Mouse (Mus musculus): ENCODE measurements around the gene Gba. TPM values are rescaled to one million over a fixed set of nuclear protein-coding genes. Genes with fewer than 3 reads are reported as not detected.
"Not testable (repeated sequence)": the region's sequence is repeated elsewhere in the genome, so short reads cannot be mapped to it uniquely, and the experiment has no call there.

The Gba gene
- polyA plus RNA-seq, 1 experiment from 2014 or later = 32.7 TPM

DNA sequence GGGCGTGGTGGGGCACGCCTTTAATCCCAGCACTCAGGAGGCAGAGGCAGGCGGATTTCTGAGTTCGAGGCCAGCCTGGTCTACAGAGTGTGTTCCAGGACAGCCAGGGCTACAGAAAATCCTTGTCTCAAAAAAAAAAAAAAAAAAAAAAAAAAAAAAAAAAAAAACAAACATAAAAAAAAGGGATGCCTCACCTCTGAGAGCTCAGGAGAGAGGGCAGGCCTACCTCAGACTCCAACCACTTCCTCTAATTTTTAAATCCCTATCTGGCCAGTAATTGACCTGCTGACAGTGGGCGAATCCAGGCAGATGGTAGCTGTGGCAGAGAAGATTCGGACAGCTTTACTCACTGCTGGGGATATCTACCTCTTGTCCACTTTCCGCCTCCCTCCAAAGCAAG lies 13.7 kb downstream of the Gba start:
- ATAC-seq (ENCODE audit: extremely low read depth, insufficient number of reproducible peaks, low FRiP score, low TSS enrichment) = not testable (repeated sequence)

DNA sequence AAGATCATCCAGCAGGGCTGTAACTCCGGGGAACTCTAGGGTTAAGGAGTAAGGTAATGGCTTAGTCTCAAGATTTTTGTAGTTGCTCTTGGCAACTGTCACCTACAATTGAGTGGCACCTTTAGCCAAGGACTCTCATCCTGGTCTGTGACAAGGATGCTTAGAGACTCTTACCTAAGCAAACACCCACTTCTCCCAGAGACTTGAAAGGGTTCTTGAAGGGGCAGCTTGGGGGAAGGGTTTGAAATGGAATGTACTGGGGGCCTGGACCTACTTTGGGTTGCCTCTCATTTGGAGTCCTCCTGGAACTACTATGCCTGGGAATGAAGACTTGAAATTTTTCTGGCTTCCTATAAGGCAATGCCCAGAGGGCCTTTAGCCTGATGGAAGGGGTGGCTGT lies 15.5 kb downstream of the Gba start:
- ATAC-seq (ENCODE audit: extremely low read depth, insufficient number of reproducible peaks, low FRiP score, low TSS enrichment) = no peak
- H3K27me3 ChIP-seq (replicated peaks) = no peaks in the 10 kb centered on the region
- no peak overlapping the region for H3K9ac ChIP-seq
- peaks cover 28% of the 10 kb centered on the region for H3K4me1 ChIP-seq
- no peak overlapping the region for H3K4me3 ChIP-seq
- WGBS = 80% methylated on average over 1 of the region's 1 CpGs
- no peaks in the 10 kb centered on the region for H3K9me3 ChIP-seq
- H3K36me3 ChIP-seq = peaks cover 4% of the 10 kb centered on the region; the same call in 1 of the 2 replicates
- no peak overlapping the region for H3K4me2 ChIP-seq
- no peak overlapping the region for H3K27ac ChIP-seq (replicated peaks)

More for the DNA sequence above, 13.7 kb downstream of the Gba start:
- not testable (repeated sequence) for H3K4me3 ChIP-seq; H3K27ac ChIP-seq (replicated peaks); H3K27me3 ChIP-seq (replicated peaks); H3K36me3 ChIP-seq; H3K9ac ChIP-seq; H3K9me3 ChIP-seq; H3K4me2 ChIP-seq
- 60% methylated on average over 7 of the region's 7 CpGs for WGBS
- H3K4me1 ChIP-seq = peaks cover 39% of the 10 kb centered on the region

DNA sequence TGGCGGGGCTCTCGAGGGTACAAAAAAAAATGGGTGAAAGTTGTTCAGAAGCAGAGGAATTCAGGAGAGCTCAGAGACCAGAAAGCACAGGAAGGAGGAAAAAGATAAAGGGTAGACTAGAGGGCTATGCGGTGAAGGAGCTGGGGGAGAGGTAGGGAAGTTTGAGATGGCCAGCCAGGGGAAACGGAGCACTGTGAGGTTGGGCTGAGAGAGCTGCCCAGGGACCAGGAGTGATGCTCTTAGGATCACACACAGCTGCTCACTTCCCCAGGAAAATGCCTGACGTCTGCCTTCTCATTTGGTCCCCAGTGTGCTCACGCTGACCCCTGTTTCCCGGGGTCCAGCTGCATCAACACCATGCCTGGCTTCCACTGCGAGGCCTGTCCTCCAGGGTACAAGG lies 16.8 kb downstream of the Gba start:
- peak overlapping the region; percentile 48 for H3K27ac ChIP-seq (replicated peaks)
- no peak overlapping the region for H3K9ac ChIP-seq
- H3K27me3 ChIP-seq (replicated peaks) = 0 out of 2 replicates have a peak, but pooled peaks cover 3% of the 10 kb centered on the region
- 26% methylated on average over 8 of the region's 8 CpGs for WGBS
- peaks cover 26% of the 10 kb centered on the region for H3K4me1 ChIP-seq
- H3K4me2 ChIP-seq = no peak overlapping the region
- no peak for ATAC-seq (ENCODE audit: extremely low read depth, insufficient number of reproducible peaks, low FRiP score, low TSS enrichment)
- H3K36me3 ChIP-seq = peaks cover 7% of the 10 kb centered on the region; the same call in 1 of the 2 replicates
- no peak overlapping the region for H3K4me3 ChIP-seq
- no peaks in the 10 kb centered on the region for H3K9me3 ChIP-seq

DNA sequence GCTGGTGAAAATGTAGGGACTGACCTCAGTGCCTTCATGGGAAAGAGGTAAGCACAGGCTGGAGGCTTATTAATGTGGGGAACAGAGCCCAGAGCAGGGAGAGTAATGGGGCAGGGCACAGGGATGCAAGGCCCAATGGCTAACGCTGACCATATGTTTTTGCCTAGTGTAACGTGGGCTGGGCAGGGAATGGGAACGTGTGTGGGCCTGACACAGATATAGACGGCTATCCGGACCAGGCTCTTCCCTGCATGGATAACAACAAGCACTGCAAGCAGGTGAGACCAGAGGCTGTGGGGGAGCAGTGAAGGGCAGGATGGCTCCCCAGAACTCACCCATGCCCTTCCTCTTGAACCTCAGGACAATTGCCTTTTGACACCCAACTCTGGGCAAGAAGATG lies 18.4 kb downstream of the Gba start:
- Histone ChIP-seq H3K4me2 (no peak overlapping the region), H3K4me1 (peaks cover 11% of the 10 kb centered on the region), H3K9ac (no peak overlapping the region), H3K4me3 (no peak overlapping the region), H3K27ac (replicated peaks) (no peak overlapping the region), H3K36me3 (peaks cover 11% of the 10 kb centered on the region; the same call in 1 of the 2 replicates), H3K9me3 (no peaks in the 10 kb centered on the region), H3K27me3 (replicated peaks) (peaks cover 19% of the 10 kb centered on the region)
- no peak for ATAC-seq (ENCODE audit: extremely low read depth, insufficient number of reproducible peaks, low FRiP score, low TSS enrichment)
- 66% methylated on average over 5 of the region's 5 CpGs for WGBS

DNA sequence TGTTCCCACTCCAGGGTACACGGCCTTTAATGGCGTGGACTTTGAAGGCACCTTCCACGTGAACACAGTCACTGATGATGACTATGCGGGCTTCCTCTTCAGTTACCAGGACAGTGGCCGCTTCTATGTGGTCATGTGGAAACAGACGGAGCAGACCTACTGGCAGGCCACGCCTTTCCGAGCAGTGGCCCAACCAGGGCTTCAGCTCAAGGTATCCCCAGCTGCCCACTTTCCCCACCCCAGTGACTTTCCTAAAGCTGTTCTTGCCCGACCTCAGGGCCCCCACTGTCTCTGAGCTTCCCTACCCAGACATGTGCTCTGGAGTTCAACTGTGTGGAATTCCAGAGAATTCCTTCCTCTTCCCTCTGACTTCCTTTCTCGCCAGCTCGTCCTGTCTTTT lies 22.1 kb downstream of the Gba start:
- no peak overlapping the region for H3K4me3 ChIP-seq
- no peak overlapping the region for H3K9ac ChIP-seq
- peaks cover 41% of the 10 kb centered on the region for H3K27me3 ChIP-seq (replicated peaks)
- peaks cover 25% of the 10 kb centered on the region for H3K4me1 ChIP-seq
- H3K27ac ChIP-seq (replicated peaks) = no peak overlapping the region
- no peaks in the 10 kb centered on the region for H3K9me3 ChIP-seq
- ATAC-seq (ENCODE audit: extremely low read depth, insufficient number of reproducible peaks, low FRiP score, low TSS enrichment) = no peak
- H3K36me3 ChIP-seq = peaks cover 11% of the 10 kb centered on the region; the same call in 1 of the 2 replicates
- WGBS = 71% methylated on average over 11 of the region's 11 CpGs
- H3K4me2 ChIP-seq = no peak overlapping the region

DNA sequence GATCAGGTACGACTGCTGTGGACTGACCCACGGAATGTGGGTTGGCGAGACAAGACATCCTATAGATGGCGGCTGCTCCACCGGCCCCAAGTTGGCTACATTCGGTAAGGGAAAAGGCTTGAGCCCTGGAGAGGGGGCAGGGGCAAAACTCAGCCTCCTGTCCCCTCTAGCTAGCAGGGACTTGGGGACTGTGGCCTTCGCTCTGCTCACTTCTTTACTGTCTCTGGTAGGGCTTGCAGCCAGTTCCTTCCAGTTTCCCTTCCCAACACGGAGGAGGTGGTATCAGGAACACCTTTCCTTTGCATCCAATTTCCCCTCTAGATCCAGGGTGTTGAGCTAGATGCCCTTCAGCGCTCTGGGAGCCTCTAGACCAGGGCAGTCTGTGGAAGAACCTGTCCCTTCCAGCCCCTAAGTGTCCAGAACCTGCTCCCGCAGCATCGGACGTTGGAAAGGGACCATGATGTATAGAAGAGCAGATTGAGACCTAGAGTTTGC lies 22.6 kb downstream of the Gba start:
- no peak overlapping the region for H3K4me3 ChIP-seq
- H3K9ac ChIP-seq = no peak overlapping the region
- no peaks in the 10 kb centered on the region for H3K9me3 ChIP-seq
- peaks cover 47% of the 10 kb centered on the region for H3K27me3 ChIP-seq (replicated peaks)
- peaks cover 22% of the 10 kb centered on the region for H3K4me1 ChIP-seq
- no peak overlapping the region for H3K27ac ChIP-seq (replicated peaks)
- H3K4me2 ChIP-seq = no peak overlapping the region
- peaks cover 11% of the 10 kb centered on the region; the same call in 1 of the 2 replicates for H3K36me3 ChIP-seq
- WGBS = 64% methylated on average over 12 of the region's 12 CpGs
- ATAC-seq (ENCODE audit: extremely low read depth, insufficient number of reproducible peaks, low FRiP score, low TSS enrichment) = no peak

DNA sequence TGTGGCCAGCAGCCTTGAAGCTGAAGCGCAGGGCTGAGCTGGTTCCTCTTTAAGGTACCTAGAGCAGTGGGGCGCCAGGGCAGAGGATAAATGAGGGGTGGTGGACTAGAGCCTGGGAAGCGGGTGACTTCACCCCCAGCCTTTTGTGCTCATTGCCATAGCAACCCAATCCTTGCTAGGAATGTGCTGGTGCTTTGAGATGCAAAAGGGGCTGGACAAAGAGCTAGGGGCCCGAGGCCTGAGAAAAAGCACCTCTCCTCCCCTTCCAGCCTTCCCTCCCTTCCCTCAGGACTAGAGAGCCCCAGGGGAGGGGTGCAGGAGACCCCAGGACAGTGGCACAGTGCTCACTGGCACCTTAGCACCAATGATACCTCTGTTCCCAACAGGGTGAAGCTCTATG lies 23.2 kb downstream of the Gba start:
- H3K27me3 ChIP-seq (replicated peaks) = peaks cover 52% of the 10 kb centered on the region
- H3K9ac ChIP-seq = peak overlapping the region; percentile 76; the same call in 1 of the 2 replicates
- H3K4me1 ChIP-seq = peaks cover 22% of the 10 kb centered on the region
- no peak overlapping the region for H3K27ac ChIP-seq (replicated peaks)
- no peaks in the 10 kb centered on the region for H3K9me3 ChIP-seq
- 65% methylated on average over 4 of the region's 4 CpGs for WGBS
- peaks cover 11% of the 10 kb centered on the region; the same call in 1 of the 2 replicates for H3K36me3 ChIP-seq
- H3K4me2 ChIP-seq = peak overlapping the region; percentile 78; the same call in 1 of the 2 replicates
- no peak for ATAC-seq (ENCODE audit: extremely low read depth, insufficient number of reproducible peaks, low FRiP score, low TSS enrichment)
- no peak overlapping the region for H3K4me3 ChIP-seq

DNA sequence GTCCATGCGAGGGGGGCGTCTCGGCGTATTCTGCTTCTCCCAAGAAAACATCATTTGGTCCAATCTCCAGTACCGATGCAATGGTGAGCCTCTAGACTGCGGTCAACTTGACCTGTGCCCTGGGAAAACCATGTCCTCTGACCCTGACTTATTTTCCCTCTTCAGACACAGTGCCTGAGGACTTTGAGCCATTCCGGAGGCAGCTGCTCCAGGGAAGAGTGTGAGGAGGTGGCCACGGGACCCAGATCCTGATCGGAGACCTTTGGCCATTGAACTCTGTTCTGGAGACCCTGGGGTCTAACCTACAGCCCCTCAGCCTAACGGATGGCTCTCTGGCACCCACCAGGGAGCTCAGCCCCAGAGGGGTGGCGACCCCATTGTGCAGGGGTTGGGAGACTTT lies 23.6 kb downstream of the Gba start:
- Histone ChIP-seq H3K4me1 (peaks cover 22% of the 10 kb centered on the region), H3K9ac (peak overlapping the region; percentile 76), H3K27ac (replicated peaks) (no peak overlapping the region; the same call in 1 of the 2 replicates), H3K27me3 (replicated peaks) (peaks cover 56% of the 10 kb centered on the region), H3K9me3 (no peaks in the 10 kb centered on the region), H3K36me3 (peaks cover 11% of the 10 kb centered on the region; the same call in 1 of the 2 replicates), H3K4me3 (peak overlapping the region; percentile 57), H3K4me2 (peak overlapping the region; percentile 78)
- no peak for ATAC-seq (ENCODE audit: extremely low read depth, insufficient number of reproducible peaks, low FRiP score, low TSS enrichment)
- 45% methylated on average over 11 of the region's 11 CpGs for WGBS

DNA sequence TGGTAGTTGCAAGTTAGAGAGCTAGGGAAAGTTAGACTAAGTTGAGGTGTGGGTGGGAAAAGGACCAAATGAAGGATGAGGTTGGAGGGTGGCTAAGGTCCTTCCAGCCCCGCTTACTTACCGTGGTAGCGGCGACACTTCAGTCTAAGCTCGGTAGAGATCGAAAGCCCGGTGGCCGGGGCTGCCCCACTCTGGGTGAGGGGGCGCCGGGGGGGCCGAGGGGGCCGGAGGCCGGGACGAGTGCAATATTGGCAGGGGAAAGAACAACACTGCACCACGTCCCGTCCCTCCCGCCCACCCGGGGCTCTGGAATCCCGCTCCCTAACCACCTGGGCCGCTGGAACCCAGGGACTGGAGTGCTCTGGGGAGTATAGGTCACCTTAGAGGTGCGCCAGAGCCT lies 24.2 kb downstream of the Gba start, which contains the start of gene Mtx1:
Gene Mtx1 (minus strand): TSS at position 189 of the 400 bp plus-strand sequence.
- peaks cover 61% of the 10 kb centered on the region for H3K27me3 ChIP-seq (replicated peaks)
- peak within 1 kb of the TSS; percentile 57 for H3K4me3 ChIP-seq
- H3K4me1 ChIP-seq = peaks cover 22% of the 10 kb centered on the region
- H3K36me3 ChIP-seq = 0 out of 2 replicates have a peak, but pooled peaks cover 8% of the 10 kb centered on the region
- ATAC-seq (ENCODE audit: extremely low read depth, insufficient number of reproducible peaks, low FRiP score, low TSS enrichment) = no peak
- peak within 1 kb of the TSS; percentile 78 for H3K4me2 ChIP-seq
- 7% methylated on average over 21 of the region's 21 CpGs for WGBS
- H3K27ac ChIP-seq (replicated peaks) = peak within 1 kb of the TSS; percentile 6; the same call in 1 of the 2 replicates
- no peaks in the 10 kb centered on the region for H3K9me3 ChIP-seq
- H3K9ac ChIP-seq = peak within 1 kb of the TSS; percentile 76

DNA sequence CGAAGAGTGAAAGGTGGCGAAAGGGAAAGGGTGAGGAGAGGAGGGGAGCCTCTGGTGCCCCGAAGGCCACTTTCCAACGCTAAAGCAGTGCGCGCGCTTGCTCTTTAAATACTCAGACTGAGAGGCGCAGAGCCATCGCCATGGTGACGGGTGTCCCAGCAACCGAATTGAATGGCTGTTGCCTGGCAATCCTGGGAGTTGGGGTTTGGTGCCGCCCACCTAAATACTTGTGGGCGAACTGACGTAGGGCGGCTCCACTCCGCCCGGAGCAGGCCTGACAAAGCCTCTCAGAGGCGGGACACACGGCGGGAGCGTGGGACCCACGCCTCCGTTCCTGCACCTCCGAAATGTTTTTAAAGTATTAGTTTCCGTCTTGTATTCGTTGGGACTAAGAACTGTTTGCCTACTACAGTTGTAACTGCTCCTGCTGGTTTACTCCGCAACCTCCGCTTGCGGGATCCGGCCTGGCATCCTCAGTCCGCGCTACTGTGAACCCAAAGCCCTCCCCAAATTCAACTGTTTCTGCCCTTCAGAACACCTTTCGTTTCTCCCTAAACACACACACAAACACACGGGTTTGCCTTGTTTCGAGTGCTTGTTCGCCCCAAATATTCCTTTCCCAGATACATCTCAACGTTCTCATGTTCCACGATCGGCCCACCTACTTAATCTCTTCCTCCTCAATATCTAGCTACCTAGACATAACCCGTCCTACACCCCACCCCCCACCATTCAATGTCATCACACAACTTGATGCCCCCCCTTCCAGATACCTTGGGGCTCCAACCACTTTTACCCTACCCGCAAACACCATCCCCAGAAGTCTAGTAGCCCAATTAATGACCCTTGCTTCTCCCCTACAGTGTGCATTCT lies 24.8 kb downstream of the Gba start:
- Histone ChIP-seq H3K27me3 (replicated peaks) (peaks cover 66% of the 10 kb centered on the region), H3K36me3 (0 out of 2 replicates have a peak, but pooled peaks cover 8% of the 10 kb centered on the region), H3K9ac (peak overlapping the region; percentile 76), H3K4me3 (peak overlapping the region; percentile 57), H3K27ac (replicated peaks) (0 out of 2 replicates have a peak overlapping the region, but pooled peaks have one; percentile 6), H3K4me1 (peaks cover 22% of the 10 kb centered on the region), H3K4me2 (peak overlapping the region; percentile 78), H3K9me3 (no peaks in the 10 kb centered on the region)
- peak; percentile 55; the same call in 1 of the 2 replicates for ATAC-seq (ENCODE audit: extremely low read depth, insufficient number of reproducible peaks, low FRiP score, low TSS enrichment)
- 3% methylated on average over 41 of the region's 41 CpGs for WGBS

DNA sequence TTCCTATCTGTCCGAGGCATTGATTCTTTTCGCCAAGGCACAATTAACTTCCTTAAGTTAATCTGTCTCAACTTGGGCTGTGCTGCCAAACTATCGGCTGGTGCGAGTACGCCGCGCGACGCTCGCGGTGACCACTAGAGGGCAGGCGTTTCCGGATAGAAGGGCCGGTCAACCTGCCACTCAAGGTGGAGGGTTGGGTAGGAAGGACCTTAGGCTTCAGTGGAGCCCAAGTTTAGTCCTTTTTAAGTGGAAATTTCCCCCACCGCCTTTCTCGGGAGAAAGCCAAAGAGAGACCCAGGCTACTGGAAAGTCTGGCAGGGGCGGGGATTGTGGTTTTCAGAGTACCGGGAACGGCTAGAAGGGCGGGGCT lies 25.4 kb downstream of the Gba start:
- Histone ChIP-seq H3K27ac (replicated peaks) (0 out of 2 replicates have a peak overlapping the region, but pooled peaks have one; percentile 17), H3K36me3 (0 out of 2 replicates have a peak, but pooled peaks cover 8% of the 10 kb centered on the region), H3K4me3 (peak overlapping the region; percentile 57), H3K27me3 (replicated peaks) (peaks cover 66% of the 10 kb centered on the region), H3K4me2 (peak overlapping the region; percentile 78), H3K9ac (peak overlapping the region; percentile 76), H3K4me1 (peaks cover 29% of the 10 kb centered on the region), H3K9me3 (no peaks in the 10 kb centered on the region)
- under 1% methylated on average over 20 of the region's 20 CpGs for WGBS
- peak; percentile 22; the same call in 1 of the 2 replicates for ATAC-seq (ENCODE audit: extremely low read depth, insufficient number of reproducible peaks, low FRiP score, low TSS enrichment)
